In the genomic region with DNA sequence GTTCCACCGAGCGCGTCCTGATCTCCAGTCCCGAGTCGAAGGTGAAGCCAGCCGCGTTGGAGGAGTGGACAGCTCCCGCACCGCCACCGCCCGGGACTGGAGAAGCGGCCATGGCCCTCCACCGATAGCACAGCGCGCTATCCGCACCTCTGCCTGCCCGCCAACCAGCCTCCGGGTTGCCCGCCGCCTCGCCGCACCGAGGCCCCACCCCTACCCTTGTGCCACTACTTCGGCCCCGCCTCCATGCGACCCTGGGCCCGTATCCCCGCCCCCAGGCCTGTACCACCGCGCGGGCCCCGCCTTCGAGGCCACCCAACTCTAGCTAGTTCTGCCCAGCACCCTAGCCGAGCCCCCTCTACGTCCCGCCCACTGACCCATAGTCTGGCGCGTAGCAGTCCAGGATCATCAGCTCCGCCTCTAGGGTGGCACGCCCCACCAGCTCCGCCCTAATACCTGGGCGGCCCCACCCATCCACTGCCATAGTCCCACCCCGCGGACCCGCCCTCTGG, we compare ENCODE assay signal across 8 mouse cellular contexts. TPM values are rescaled to one million over a fixed set of nuclear protein-coding genes. Genes with fewer than 3 reads are reported as not detected.
DNase-seq lines count a peak whose midpoint lies in the region; ATAC-seq and TF ChIP-seq lines count a peak whose summit lies in the region.

Gene Ctnnal1 (minus strand): TSS at position 186 of the 509 bp plus-strand sequence.

- peak within 1 kb of the TSS; percentile 67 for H3K27ac ChIP-seq in cerebellum, adult 2 months (ENCODE audit: insufficient read depth, low read length)
- H3K27ac ChIP-seq in layer of hippocampus, adult 2 months: peak within 1 kb of the TSS; percentile 92

- TF ChIP-seq POLR2A in cerebellum, adult 2 months (IDR thresholded peaks at IDR 0.05; ENCODE audit: borderline replicate concordance, insufficient read depth, low read length): peak; percentile 74
- TF ChIP-seq POLR2A in lung, adult 2 months (IDR thresholded peaks at IDR 0.05; ENCODE audit: borderline replicate concordance, extremely low read depth, low read depth, low read length): peak; percentile 16; the same call in 1 of the 2 replicates

- H3K4me3 ChIP-seq in cerebellum, adult 2 months (replicated peaks; ENCODE audit: insufficient read depth, low read depth, low read length): peak within 1 kb of the TSS; percentile 75
- peak within 1 kb of the TSS; percentile 81 for H3K4me3 ChIP-seq in layer of hippocampus, adult 2 months
- peak within 1 kb of the TSS; percentile 68 for H3K4me3 ChIP-seq in lung, adult 2 months (replicated peaks; ENCODE audit: extremely low read depth, low read depth, low read length)

- H3K4me1 ChIP-seq in cerebellum, adult 2 months (ENCODE audit: control insufficient read depth, insufficient read depth, low read length): peaks cover 15% of the 10 kb centered on the region
- peaks cover 5% of the 10 kb centered on the region for H3K4me1 ChIP-seq in lung, adult 2 months (ENCODE audit: control insufficient read depth, insufficient read depth, low read length)

- H3K27me3 ChIP-seq in cerebellum, adult 2 months (ENCODE audit: control insufficient read depth, insufficient read depth, low read length): no peaks in the 10 kb centered on the region

- DNase-seq in MEL-GATA-1-ER (ENCODE audit: extremely low read depth, low read depth): peak; percentile 73
- peak; percentile 93 to 94 for DNase-seq in cerebellum, adult 2 months
- DNase-seq in forelimb bud, embryonic 11.5 days (ENCODE audit: low read depth, low spot score): peak; percentile 86
- peak; percentile 92 for DNase-seq in heart, postnatal 4 days
- peak; percentile 81 to 89 for DNase-seq in layer of hippocampus, adult 2 months (ENCODE audit: low spot score in 2 of 2)
- peak; percentile 88 for DNase-seq in lung, adult 2 months
- peak; percentile 91 for DNase-seq in testis, postnatal 14 days (ENCODE audit: low spot score)

- no peak for TF ChIP-seq CTCF in cerebellum, adult 2 months (IDR thresholded peaks at IDR 0.05; ENCODE audit: borderline replicate concordance, insufficient read depth, low read depth, low read length)
- TF ChIP-seq CTCF in layer of hippocampus, adult 2 months (conservative IDR thresholded peaks at IDR 0.05): no peak
- TF ChIP-seq CTCF in lung, adult 2 months (IDR thresholded peaks at IDR 0.05; ENCODE audit: insufficient read depth, low read length): no peak

- WGBS in cerebellum, adult 2 months: under 1% methylated on average over 44 of the region's 45 CpGs
- WGBS in lung, adult 2 months: 1% methylated on average over 45 of the region's 45 CpGs

- ATAC-seq in neutrophil, adult 5-6 weeks (ENCODE audit: extremely low read depth, insufficient number of reproducible peaks, low FRiP score, poor library complexity, severe bottlenecking): peak; percentile 89

RNA-seq across cellular contexts. Expression of gene Ctnnal1, which starts in this region (rescaled TPM):
- polyA plus RNA-seq in cerebellum, adult 2 months (2012; rRNA removed): 33.9 and 34.5 TPM in 2 replicates
- total RNA-seq in heart, postnatal 4 days (2021): 10 to 100 TPM; 34.0 to 35.7 TPM
- total RNA-seq in layer of hippocampus, adult 2 months (2021): 10 to 100 TPM; 14.3 to 17.4 TPM
- polyA plus RNA-seq in lung, adult 2 months (2012; rRNA removed): 4.4 and 8.8 TPM in 2 replicates
- 4.1 and 5.0 TPM in 2 replicates for total RNA-seq in neutrophil, adult 5-6 weeks (2017)

Comparison
In these comparisons a context has a peak if more than half of its experiments do, and no peak if none do; other contexts are left out.
1. Peak in every context shown above with its lines: DNase-seq, ATAC-seq, H3K4me3 ChIP-seq and H3K27ac ChIP-seq.